ENCODE assay signal across 27 mouse cellular contexts in genomic region chr1:59771871-59772270, GRCm38 (mm10). TPM values are rescaled to one million over a fixed set of nuclear protein-coding genes. Genes with fewer than 3 reads are reported as not detected.
DNase-seq lines count a peak whose midpoint lies in the region; ATAC-seq lines count a peak whose summit lies in the region.
"Had no signal": no experiment of that assay in that cellular context is flagged by ENCODE, and none has a peak within 500 bp of the region (broad histone marks: within the 10 kb centered on the region; RNA-seq: fewer than 3 reads in every experiment).

No protein-coding gene starts in this region.

- no peak overlapping the region for H3K4me3 ChIP-seq in kidney, embryonic 15.5 days (replicated peaks)
- H3K4me3 ChIP-seq in neural tube, embryonic 12.5 days: no peak overlapping the region
- no peak overlapping the region for H3K4me3 ChIP-seq in neural tube, embryonic 15.5 days (replicated peaks)
- no peak overlapping the region for H3K4me3 ChIP-seq in limb, embryonic 10.5 days
- H3K4me3 ChIP-seq: embryonic facial prominence, embryonic 12.5 days; erythroblast, embryonic 14.5 days; forebrain, embryonic 12.5 days; hindbrain, embryonic 10.5 days; intestine, embryonic 15.5 days; limb, embryonic 13.5 days; liver, embryonic 13.5 days; lung, embryonic 15.5 days; midbrain, embryonic 10.5 days; myocyte had no signal

- no peaks in the 10 kb centered on the region for H3K9me3 ChIP-seq in kidney, embryonic 15.5 days (replicated peaks)
- no peaks in the 10 kb centered on the region for H3K9me3 ChIP-seq in neural tube, embryonic 12.5 days
- no peaks in the 10 kb centered on the region for H3K9me3 ChIP-seq in neural tube, embryonic 15.5 days (replicated peaks)
- H3K9me3 ChIP-seq in limb, embryonic 10.5 days (replicated peaks): no peaks in the 10 kb centered on the region
- H3K9me3 ChIP-seq: embryonic facial prominence, embryonic 12.5 days; forebrain, embryonic 12.5 days; hindbrain, embryonic 10.5 days; intestine, embryonic 15.5 days; limb, embryonic 13.5 days; liver, embryonic 13.5 days; lung, embryonic 15.5 days; midbrain, embryonic 10.5 days had no signal

- H3K27ac ChIP-seq in kidney, embryonic 15.5 days: peak overlapping the region; percentile 42; the same call in 1 of the 2 replicates
- no peak overlapping the region for H3K27ac ChIP-seq in neural tube, embryonic 12.5 days
- H3K27ac ChIP-seq in neural tube, embryonic 15.5 days (replicated peaks): no peak overlapping the region
- no peak overlapping the region for H3K27ac ChIP-seq in limb, embryonic 10.5 days
- H3K27ac ChIP-seq: embryonic facial prominence, embryonic 12.5 days; forebrain, embryonic 12.5 days; hindbrain, embryonic 10.5 days; intestine, embryonic 15.5 days; limb, embryonic 13.5 days; liver, embryonic 13.5 days; lung, embryonic 15.5 days; midbrain, embryonic 10.5 days; stomach, postnatal 0 days had no signal

- H3K9ac ChIP-seq in kidney, embryonic 15.5 days: no peak overlapping the region
- H3K9ac ChIP-seq in neural tube, embryonic 12.5 days: no peak overlapping the region
- no peak overlapping the region for H3K9ac ChIP-seq in neural tube, embryonic 15.5 days (replicated peaks)
- H3K9ac ChIP-seq: embryonic facial prominence, embryonic 12.5 days; forebrain, embryonic 12.5 days; intestine, embryonic 15.5 days; limb, embryonic 13.5 days; liver, embryonic 13.5 days; lung, embryonic 15.5 days had no signal

- H3K4me2 ChIP-seq in kidney, embryonic 15.5 days: no peak overlapping the region
- H3K4me2 ChIP-seq in neural tube, embryonic 12.5 days (replicated peaks): 0 out of 2 replicates have a peak overlapping the region, but pooled peaks have one; percentile 5
- H3K4me2 ChIP-seq in neural tube, embryonic 15.5 days: no peak overlapping the region
- H3K4me2 ChIP-seq: embryonic facial prominence, embryonic 12.5 days; forebrain, embryonic 12.5 days; intestine, embryonic 15.5 days; limb, embryonic 13.5 days; liver, embryonic 13.5 days had no signal

- 28% methylated on average over 3 of the region's 3 CpGs for WGBS in kidney, embryonic 15.5 days
- WGBS in neural tube, embryonic 12.5 days: 81% methylated on average over 3 of the region's 3 CpGs
- WGBS in neural tube, embryonic 15.5 days: 75% methylated on average over 3 of the region's 3 CpGs
- 85% methylated on average over 3 of the region's 3 CpGs for WGBS in limb, embryonic 10.5 days

- intact Hi-C loops in heart, postnatal 25 days (cut with DNase I): no loop called here

- H3K36me3 ChIP-seq in kidney, embryonic 15.5 days: peaks cover 6% of the 10 kb centered on the region; the same call in 1 of the 2 replicates
- H3K36me3 ChIP-seq in neural tube, embryonic 12.5 days: 0 out of 2 replicates have a peak, but pooled peaks cover 4% of the 10 kb centered on the region
- no peaks in the 10 kb centered on the region for H3K36me3 ChIP-seq in neural tube, embryonic 15.5 days
- H3K36me3 ChIP-seq in limb, embryonic 10.5 days: peaks cover 31% of the 10 kb centered on the region
- H3K36me3 ChIP-seq: forebrain, embryonic 12.5 days; intestine, embryonic 15.5 days; liver, embryonic 13.5 days had no signal

- DNase-seq in heart, adult 18-20 months: peak; percentile 61 to 69
- no peak for DNase-seq in heart, postnatal 25 days (ENCODE audit: low spot score)
- DNase-seq in kidney, postnatal 4 days: no peak
- DNase-seq in limb, embryonic 10.5 days (ENCODE audit: low spot score): no peak
- DNase-seq: adrenal gland, postnatal 10 days; cerebellum, adult 18-20 months; cerebellum, postnatal 14 days; liver, embryonic 13.5 days; right cerebral cortex, adult 18-20 months; thymus, adult 2 months; thymus, postnatal 4 days had no signal

- ATAC-seq in kidney, embryonic 15.5 days (replicated peaks; ENCODE audit: low FRiP score): no peak
- ATAC-seq in neural tube, embryonic 12.5 days (ENCODE audit: low FRiP score, low read depth): no peak
- ATAC-seq in neural tube, embryonic 15.5 days (ENCODE audit: low FRiP score): no peak
- ATAC-seq: activated CD4-positive, CD25-positive, alpha-beta regulatory T cell, adult 4 months; hindbrain, embryonic 16.5 days; intestine, embryonic 15.5 days; midbrain, embryonic 16.5 days had no signal

- no peaks in the 10 kb centered on the region for H3K27me3 ChIP-seq in kidney, embryonic 15.5 days
- H3K27me3 ChIP-seq in neural tube, embryonic 12.5 days (replicated peaks): no peaks in the 10 kb centered on the region
- H3K27me3 ChIP-seq in neural tube, embryonic 15.5 days (replicated peaks): no peaks in the 10 kb centered on the region
- no peaks in the 10 kb centered on the region for H3K27me3 ChIP-seq in limb, embryonic 10.5 days (ENCODE audit: low read depth, poor library complexity, severe bottlenecking)
- H3K27me3 ChIP-seq: embryonic facial prominence, embryonic 12.5 days; forebrain, embryonic 12.5 days; intestine, embryonic 15.5 days; limb, embryonic 13.5 days; liver, embryonic 13.5 days; lung, embryonic 15.5 days had no signal

- peaks cover 31% of the 10 kb centered on the region for H3K4me1 ChIP-seq in kidney, embryonic 15.5 days
- peaks cover 10% of the 10 kb centered on the region for H3K4me1 ChIP-seq in neural tube, embryonic 12.5 days
- H3K4me1 ChIP-seq in neural tube, embryonic 15.5 days: peaks cover 39% of the 10 kb centered on the region
- peaks cover 5% of the 10 kb centered on the region; the same call in 1 of the 2 replicates for H3K4me1 ChIP-seq in limb, embryonic 10.5 days
- H3K4me1 ChIP-seq: intestine, embryonic 15.5 days had no signal

RNA-seq across cellular contexts. Expression of gene Bmpr2, which starts 8.7 kb away (rescaled TPM):
- 10 to 100 TPM; 39.7 to 44.5 TPM for total RNA-seq in heart, adult 18-20 months (2021)
- total RNA-seq in heart, postnatal 25 days (2021): 10 to 100 TPM; 39.2 to 46.7 TPM
- polyA plus RNA-seq in kidney, embryonic 15.5 days (2015; fragmentation: Nextera tagmentation; extraction: Ambion mirVana): 8.1 and 8.3 TPM in 2 replicates
- 11.8 and 13.3 TPM in 2 replicates for polyA plus RNA-seq in neural tube, embryonic 12.5 days (2016; fragmentation: Nextera tagmentation; extraction: Ambion mirVana)
- 9.4 and 10.5 TPM in 2 replicates for polyA plus RNA-seq in neural tube, embryonic 15.5 days (2015; fragmentation: Nextera tagmentation; extraction: Ambion mirVana)
- 5.1 and 8.0 TPM in 2 replicates for polyA plus RNA-seq in limb, embryonic 10.5 days (2016; fragmentation: Nextera tagmentation; extraction: Ambion mirVana)

Comparison
In these comparisons a context has a peak if more than half of its experiments do, and no peak if none do; other contexts are left out.
1. DNase-seq: peak in heart, adult 18-20 months (2 of 2); none in heart, postnatal 25 days (single experiment), kidney, postnatal 4 days (0 of 2) and limb, embryonic 10.5 days (single experiment).